Comparison of ENCODE assay signal across 8 mouse cellular contexts in genomic region chr2:150667065-150667819, GRCm38 (mm10). TPM values are rescaled to one million over a fixed set of nuclear protein-coding genes. Genes with fewer than 3 reads are reported as not detected.
A peak's percentile ranks its signal among the peaks of the same experiment; 100 is the strongest.
DNase-seq lines count a peak whose midpoint lies in the region; ATAC-seq lines count a peak whose summit lies in the region.

No protein-coding gene starts in this region.

- WGBS in embryonic facial prominence, embryonic 11.5 days = 3% methylated on average over 17 of the region's 17 CpGs
- 3% methylated on average over 17 of the region's 17 CpGs for WGBS in hindbrain, embryonic 14.5 days
- WGBS in liver, embryonic 11.5 days = under 1% methylated on average over 17 of the region's 17 CpGs

- H3K4me1 ChIP-seq in embryonic facial prominence, embryonic 11.5 days (ENCODE audit: control insufficient read depth, insufficient read depth, low read length) = no peaks in the 10 kb centered on the region
- H3K4me1 ChIP-seq in hindbrain, embryonic 14.5 days (replicated peaks; ENCODE audit: control insufficient read depth, insufficient read depth, low read length) = peaks cover 11% of the 10 kb centered on the region; the same call in 1 of the 2 replicates
- H3K4me1 ChIP-seq in liver, embryonic 11.5 days (replicated peaks; ENCODE audit: control insufficient read depth, insufficient read depth, low read length) = peaks cover 49% of the 10 kb centered on the region

- ATAC-seq in embryonic facial prominence, embryonic 11.5 days (replicated peaks; ENCODE audit: insufficient number of reproducible peaks, low FRiP score, low TSS enrichment, low read depth) = peak; percentile 5; the same call in 1 of the 2 replicates
- peak; percentile 31 for ATAC-seq in hindbrain, embryonic 14.5 days (ENCODE audit: low FRiP score)
- ATAC-seq in liver, embryonic 11.5 days (replicated peaks; ENCODE audit: low FRiP score) = peak; percentile 48
- ATAC-seq in monocyte, adult 5-6 weeks (replicated peaks; ENCODE audit: insufficient number of reproducible peaks, low FRiP score, low TSS enrichment, poor library complexity, severe bottlenecking) = peak; percentile 24; the same call in 1 of the 2 replicates

- H3K36me3 ChIP-seq in embryonic facial prominence, embryonic 11.5 days (replicated peaks; ENCODE audit: control insufficient read depth, insufficient read depth, low read depth, low read length) = no peaks in the 10 kb centered on the region
- H3K36me3 ChIP-seq in hindbrain, embryonic 14.5 days (replicated peaks; ENCODE audit: control insufficient read depth, insufficient read depth) = no peaks in the 10 kb centered on the region
- no peaks in the 10 kb centered on the region for H3K36me3 ChIP-seq in liver, embryonic 11.5 days (ENCODE audit: control insufficient read depth, insufficient read depth, low read length)

- no peak overlapping the region for H3K27ac ChIP-seq in embryonic facial prominence, embryonic 11.5 days (replicated peaks; ENCODE audit: low read depth, low read length)
- H3K27ac ChIP-seq in hindbrain, embryonic 14.5 days = peak overlapping the region; percentile 61
- H3K27ac ChIP-seq in liver, embryonic 11.5 days (ENCODE audit: low read depth, low read length) = peak overlapping the region; percentile 97

- H3K9me3 ChIP-seq in embryonic facial prominence, embryonic 11.5 days (replicated peaks; ENCODE audit: control insufficient read depth, low read length) = no peaks in the 10 kb centered on the region
- H3K9me3 ChIP-seq in hindbrain, embryonic 14.5 days (ENCODE audit: control insufficient read depth, low read length) = no peaks in the 10 kb centered on the region
- no peaks in the 10 kb centered on the region for H3K9me3 ChIP-seq in liver, embryonic 11.5 days (ENCODE audit: control insufficient read depth, low read length)

- H3K27me3 ChIP-seq in embryonic facial prominence, embryonic 11.5 days (ENCODE audit: control insufficient read depth, insufficient read depth, low read length) = peaks cover 8% of the 10 kb centered on the region; the same call in 1 of the 2 replicates
- 0 out of 2 replicates have a peak, but pooled peaks cover 14% of the 10 kb centered on the region for H3K27me3 ChIP-seq in hindbrain, embryonic 14.5 days (ENCODE audit: control insufficient read depth, insufficient read depth, low read length)
- no peaks in the 10 kb centered on the region for H3K27me3 ChIP-seq in liver, embryonic 11.5 days (replicated peaks; ENCODE audit: control insufficient read depth, insufficient read depth, low read length)

- H3K4me3 ChIP-seq in embryonic facial prominence, embryonic 11.5 days (ENCODE audit: low read depth, low read length) = peak overlapping the region; percentile 63
- H3K4me3 ChIP-seq in hindbrain, embryonic 14.5 days (replicated peaks; ENCODE audit: low read length) = peak overlapping the region; percentile 68
- H3K4me3 ChIP-seq in liver, embryonic 11.5 days (ENCODE audit: low read depth, low read length) = peak overlapping the region; percentile 83

- peak; percentile 21 for DNase-seq in adrenal gland, adult 2 months
- no peak for DNase-seq in adrenal gland, postnatal 4 days (ENCODE audit: low spot score in 2 of 2)
- DNase-seq in embryonic facial prominence, embryonic 11.5 days (ENCODE audit: low spot score) = peak; percentile 30
- no peak for DNase-seq in hindbrain, embryonic 14.5 days (ENCODE audit: low spot score)
- peak; percentile 61 for DNase-seq in liver, embryonic 11.5 days (ENCODE audit: low spot score)
- DNase-seq in thymus, postnatal 14 days = peak; percentile 87
- no peak for DNase-seq in frontal cortex, postnatal 10 days (ENCODE audit: low spot score in 2 of 2)

- H3K4me2 ChIP-seq in embryonic facial prominence, embryonic 11.5 days (ENCODE audit: low read depth, low read length) = peak overlapping the region; percentile 88
- peak overlapping the region; percentile 91 for H3K4me2 ChIP-seq in hindbrain, embryonic 14.5 days (replicated peaks)
- H3K4me2 ChIP-seq in liver, embryonic 11.5 days = peak overlapping the region; percentile 94

- H3K9ac ChIP-seq in embryonic facial prominence, embryonic 11.5 days (replicated peaks; ENCODE audit: low read length) = peak overlapping the region; percentile 64
- H3K9ac ChIP-seq in hindbrain, embryonic 14.5 days = peak overlapping the region; percentile 70
- H3K9ac ChIP-seq in liver, embryonic 11.5 days (ENCODE audit: low read depth, low read length) = peak overlapping the region; percentile 87

RNA-seq across cellular contexts. Expression of gene Acss1, which starts 1.1 kb away (rescaled TPM):
- 10 to 100 TPM; 23.5 to 38.3 TPM for total RNA-seq in adrenal gland, adult 2 months (2021)
- 30.3 and 49.8 TPM in 2 replicates for polyA plus RNA-seq in adrenal gland, adult 2 months (2012; rRNA removed)
- 10 to 100 TPM; 10.8 to 17.1 TPM for total RNA-seq in adrenal gland, postnatal 4 days (2021)
- 8.4 and 10.0 TPM in 2 replicates for polyA plus RNA-seq in embryonic facial prominence, embryonic 11.5 days (2014; fragmentation: Nextera tagmentation; extraction: Ambion mirVana)
- polyA plus RNA-seq in hindbrain, embryonic 14.5 days (2014; fragmentation: Nextera tagmentation; extraction: Ambion mirVana) = 14.8 and 18.2 TPM in 2 replicates
- polyA plus RNA-seq in liver, embryonic 11.5 days (2014; fragmentation: Nextera tagmentation; extraction: Ambion mirVana) = 67.2 and 77.0 TPM in 2 replicates
- 69.1 to 92.7 TPM (median 70.9 TPM) in 3 replicates for total RNA-seq in monocyte, adult 5-6 weeks (2017)

RNA-seq across cellular contexts. Expression of gene Vsx1, which starts 21.9 kb away (rescaled TPM):
- not detected for total RNA-seq in adrenal gland, adult 2 months (2021)
- not detected in 2 replicates for polyA plus RNA-seq in adrenal gland, adult 2 months (2012; rRNA removed)
- total RNA-seq in adrenal gland, postnatal 4 days (2021) = not detected
- 0.18 TPM in 1 of 2 replicates, not detected in the other for polyA plus RNA-seq in embryonic facial prominence, embryonic 11.5 days (2014; fragmentation: Nextera tagmentation; extraction: Ambion mirVana)
- 0.05 TPM in 2 replicates for polyA plus RNA-seq in hindbrain, embryonic 14.5 days (2014; fragmentation: Nextera tagmentation; extraction: Ambion mirVana)
- polyA plus RNA-seq in liver, embryonic 11.5 days (2014; fragmentation: Nextera tagmentation; extraction: Ambion mirVana) = not detected in 2 replicates
- total RNA-seq in monocyte, adult 5-6 weeks (2017) = not detected in 3 replicates

RNA-seq across cellular contexts. Expression of gene Apmap, which starts 58.9 kb away (rescaled TPM):
- total RNA-seq in adrenal gland, adult 2 months (2021) = 100 to 1,000 TPM; 113 to 195 TPM
- polyA plus RNA-seq in adrenal gland, adult 2 months (2012; rRNA removed) = 45.3 and 46.1 TPM in 2 replicates
- total RNA-seq in adrenal gland, postnatal 4 days (2021) = 10 to 100 TPM; 87.6 to 95.1 TPM
- 28.3 and 32.0 TPM in 2 replicates for polyA plus RNA-seq in embryonic facial prominence, embryonic 11.5 days (2014; fragmentation: Nextera tagmentation; extraction: Ambion mirVana)
- polyA plus RNA-seq in hindbrain, embryonic 14.5 days (2014; fragmentation: Nextera tagmentation; extraction: Ambion mirVana) = 41.6 and 42.6 TPM in 2 replicates
- 35.0 and 38.9 TPM in 2 replicates for polyA plus RNA-seq in liver, embryonic 11.5 days (2014; fragmentation: Nextera tagmentation; extraction: Ambion mirVana)
- total RNA-seq in monocyte, adult 5-6 weeks (2017) = 47.1 to 62.5 TPM (median 55.9 TPM) in 3 replicates

Comparison
In these comparisons a context has a peak if more than half of its experiments do, and no peak if none do; other contexts are left out.
1. DNase-seq: peak in adrenal gland, adult 2 months (single experiment), embryonic facial prominence, embryonic 11.5 days (single experiment), liver, embryonic 11.5 days (single experiment) and thymus, postnatal 14 days (single experiment); none in adrenal gland, postnatal 4 days (0 of 2), hindbrain, embryonic 14.5 days (single experiment) and frontal cortex, postnatal 10 days (0 of 2).
2. Peak in every context shown above with its lines, with median percentiles within 50 percentile points of each other: ATAC-seq, H3K4me2 ChIP-seq, H3K4me3 ChIP-seq and H3K9ac ChIP-seq.